Mouse (Mus musculus): ENCODE results near the gene Fer. TPM values are rescaled to one million over a fixed set of nuclear protein-coding genes. Genes with fewer than 3 reads are reported as not detected.

Gene Fer
- polyA plus RNA-seq, 1 experiment from 2014 or later: 36.7 TPM

GRCm38 (mm10) chr17:63980167-63980566, 117.3 kb downstream of the Fer start:
- Histone ChIP-seq H3K4me3 (replicated peaks; ENCODE audit: low read length) (no peak overlapping the region), H3K4me1 (replicated peaks; ENCODE audit: control insufficient read depth, insufficient read depth, low read length) (no peaks in the 10 kb centered on the region), H3K27me3 (replicated peaks; ENCODE audit: control insufficient read depth, insufficient read depth, low read length) (no peaks in the 10 kb centered on the region), H3K36me3 (ENCODE audit: control insufficient read depth, insufficient read depth) (no peaks in the 10 kb centered on the region), H3K4me2 (ENCODE audit: low read length) (no peak overlapping the region), H3K9me3 (ENCODE audit: control insufficient read depth, low read length) (no peaks in the 10 kb centered on the region), H3K27ac (ENCODE audit: low read length) (no peak overlapping the region), H3K9ac (replicated peaks; ENCODE audit: low read depth, low read length) (no peak overlapping the region)
- ATAC-seq: no peak
- WGBS: 96% methylated on average over 3 of the region's 3 CpGs

GRCm38 (mm10) chr17:63988710-63989109, 125.8 kb downstream of the Fer start:
- Histone ChIP-seq H3K4me2 (ENCODE audit: low read length) (no peak overlapping the region), H3K27ac (ENCODE audit: low read length) (no peak overlapping the region), H3K4me3 (replicated peaks; ENCODE audit: low read length) (no peak overlapping the region), H3K36me3 (ENCODE audit: control insufficient read depth, insufficient read depth) (no peaks in the 10 kb centered on the region), H3K9me3 (ENCODE audit: control insufficient read depth, low read length) (no peaks in the 10 kb centered on the region), H3K9ac (replicated peaks; ENCODE audit: low read depth, low read length) (no peak overlapping the region), H3K27me3 (replicated peaks; ENCODE audit: control insufficient read depth, insufficient read depth, low read length) (no peaks in the 10 kb centered on the region), H3K4me1 (replicated peaks; ENCODE audit: control insufficient read depth, insufficient read depth, low read length) (no peaks in the 10 kb centered on the region)
- no peak for ATAC-seq
- 81% methylated on average over 2 of the region's 2 CpGs for WGBS

- H3K9me3 ChIP-seq (ENCODE audit: control insufficient read depth, low read length): no peaks in the 10 kb centered on the region
- no peak for ATAC-seq
- H3K36me3 ChIP-seq (ENCODE audit: control insufficient read depth, insufficient read depth): no peaks in the 10 kb centered on the region
- H3K27me3 ChIP-seq (replicated peaks; ENCODE audit: control insufficient read depth, insufficient read depth, low read length): no peaks in the 10 kb centered on the region
- no peaks in the 10 kb centered on the region for H3K4me1 ChIP-seq (replicated peaks; ENCODE audit: control insufficient read depth, insufficient read depth, low read length)
- H3K9ac ChIP-seq (replicated peaks; ENCODE audit: low read depth, low read length): no peak overlapping the region
- H3K4me3 ChIP-seq (replicated peaks; ENCODE audit: low read length): no peak overlapping the region
- 94% methylated on average over 3 of the region's 3 CpGs for WGBS
- H3K4me2 ChIP-seq (ENCODE audit: low read length): no peak overlapping the region
- H3K27ac ChIP-seq (ENCODE audit: low read length): no peak overlapping the region
Measured at GRCm38 (mm10) chr17:63991160-63991559, 128.3 kb downstream of the Fer start.

GRCm38 (mm10) chr17:63995921-63996320, 133.1 kb downstream of the Fer start:
- Histone ChIP-seq H3K4me2 (ENCODE audit: low read length) (no peak overlapping the region), H3K9ac (replicated peaks; ENCODE audit: low read depth, low read length) (no peak overlapping the region), H3K27me3 (replicated peaks; ENCODE audit: control insufficient read depth, insufficient read depth, low read length) (no peaks in the 10 kb centered on the region), H3K4me1 (replicated peaks; ENCODE audit: control insufficient read depth, insufficient read depth, low read length) (no peaks in the 10 kb centered on the region), H3K36me3 (ENCODE audit: control insufficient read depth, insufficient read depth) (no peaks in the 10 kb centered on the region), H3K9me3 (ENCODE audit: control insufficient read depth, low read length) (no peaks in the 10 kb centered on the region), H3K4me3 (replicated peaks; ENCODE audit: low read length) (no peak overlapping the region), H3K27ac (ENCODE audit: low read length) (no peak overlapping the region)
- 91% methylated on average over 1 of the region's 1 CpGs for WGBS
- ATAC-seq: no peak

- no peaks in the 10 kb centered on the region for H3K27me3 ChIP-seq (replicated peaks; ENCODE audit: control insufficient read depth, insufficient read depth, low read length)
- no peak overlapping the region for H3K9ac ChIP-seq (replicated peaks; ENCODE audit: low read depth, low read length)
- no peaks in the 10 kb centered on the region for H3K4me1 ChIP-seq (replicated peaks; ENCODE audit: control insufficient read depth, insufficient read depth, low read length)
- no peak overlapping the region for H3K27ac ChIP-seq (ENCODE audit: low read length)
- no peak overlapping the region for H3K4me3 ChIP-seq (replicated peaks; ENCODE audit: low read length)
- no peaks in the 10 kb centered on the region for H3K36me3 ChIP-seq (ENCODE audit: control insufficient read depth, insufficient read depth)
- H3K9me3 ChIP-seq (ENCODE audit: control insufficient read depth, low read length): no peaks in the 10 kb centered on the region
- 93% methylated on average over 6 of the region's 6 CpGs for WGBS
- H3K4me2 ChIP-seq (ENCODE audit: low read length): no peak overlapping the region
- no peak for ATAC-seq
Measured at GRCm38 (mm10) chr17:63997643-63998042, 134.8 kb downstream of the Fer start.

GRCm38 (mm10) chr17:64003444-64003843, 140.6 kb downstream of the Fer start:
- H3K4me3 ChIP-seq (replicated peaks; ENCODE audit: low read length): no peak overlapping the region
- H3K27ac ChIP-seq (ENCODE audit: low read length): no peak overlapping the region
- 0 out of 2 replicates have a peak, but pooled peaks have one; percentile 28 for ATAC-seq
- 73% methylated on average over 13 of the region's 13 CpGs for WGBS
- H3K9me3 ChIP-seq (ENCODE audit: control insufficient read depth, low read length): no peaks in the 10 kb centered on the region
- no peaks in the 10 kb centered on the region for H3K4me1 ChIP-seq (replicated peaks; ENCODE audit: control insufficient read depth, insufficient read depth, low read length)
- H3K27me3 ChIP-seq (replicated peaks; ENCODE audit: control insufficient read depth, insufficient read depth, low read length): no peaks in the 10 kb centered on the region
- H3K36me3 ChIP-seq (ENCODE audit: control insufficient read depth, insufficient read depth): no peaks in the 10 kb centered on the region
- H3K4me2 ChIP-seq (ENCODE audit: low read length): no peak overlapping the region
- no peak overlapping the region for H3K9ac ChIP-seq (replicated peaks; ENCODE audit: low read depth, low read length)

- H3K36me3 ChIP-seq (ENCODE audit: control insufficient read depth, insufficient read depth): no peaks in the 10 kb centered on the region
- H3K4me2 ChIP-seq (ENCODE audit: low read length): no peak overlapping the region
- H3K4me3 ChIP-seq (replicated peaks; ENCODE audit: low read length): no peak overlapping the region
- H3K27me3 ChIP-seq (replicated peaks; ENCODE audit: control insufficient read depth, insufficient read depth, low read length): no peaks in the 10 kb centered on the region
- ATAC-seq: no peak
- H3K4me1 ChIP-seq (replicated peaks; ENCODE audit: control insufficient read depth, insufficient read depth, low read length): no peaks in the 10 kb centered on the region
- no peaks in the 10 kb centered on the region for H3K9me3 ChIP-seq (ENCODE audit: control insufficient read depth, low read length)
- WGBS: 86% methylated on average over 4 of the region's 4 CpGs
- H3K9ac ChIP-seq (replicated peaks; ENCODE audit: low read depth, low read length): no peak overlapping the region
- H3K27ac ChIP-seq (ENCODE audit: low read length): no peak overlapping the region
Measured at GRCm38 (mm10) chr17:64005575-64006249, 142.8 kb downstream of the Fer start.

GRCm38 (mm10) chr17:64016606-64017005, 153.7 kb downstream of the Fer start:
- Histone ChIP-seq H3K27me3 (replicated peaks; ENCODE audit: control insufficient read depth, insufficient read depth, low read length) (no peaks in the 10 kb centered on the region), H3K9ac (replicated peaks; ENCODE audit: low read depth, low read length) (no peak overlapping the region), H3K4me2 (ENCODE audit: low read length) (no peak overlapping the region), H3K27ac (ENCODE audit: low read length) (no peak overlapping the region), H3K9me3 (ENCODE audit: control insufficient read depth, low read length) (no peaks in the 10 kb centered on the region), H3K36me3 (ENCODE audit: control insufficient read depth, insufficient read depth) (no peaks in the 10 kb centered on the region), H3K4me1 (replicated peaks; ENCODE audit: control insufficient read depth, insufficient read depth, low read length) (no peaks in the 10 kb centered on the region), H3K4me3 (replicated peaks; ENCODE audit: low read length) (no peak overlapping the region)
- 88% methylated on average over 4 of the region's 4 CpGs for WGBS
- ATAC-seq: no peak

- ATAC-seq: no peak
- H3K27ac ChIP-seq (ENCODE audit: low read length): no peak overlapping the region
- no peak overlapping the region for H3K9ac ChIP-seq (replicated peaks; ENCODE audit: low read depth, low read length)
- 91% methylated on average over 6 of the region's 6 CpGs for WGBS
- H3K4me2 ChIP-seq (ENCODE audit: low read length): no peak overlapping the region
- no peaks in the 10 kb centered on the region for H3K4me1 ChIP-seq (replicated peaks; ENCODE audit: control insufficient read depth, insufficient read depth, low read length)
- H3K9me3 ChIP-seq (ENCODE audit: control insufficient read depth, low read length): no peaks in the 10 kb centered on the region
- H3K36me3 ChIP-seq (ENCODE audit: control insufficient read depth, insufficient read depth): no peaks in the 10 kb centered on the region
- no peaks in the 10 kb centered on the region for H3K27me3 ChIP-seq (replicated peaks; ENCODE audit: control insufficient read depth, insufficient read depth, low read length)
- no peak overlapping the region for H3K4me3 ChIP-seq (replicated peaks; ENCODE audit: low read length)
Measured at GRCm38 (mm10) chr17:64018240-64018639, 155.4 kb downstream of the Fer start.

- Histone ChIP-seq H3K27me3 (replicated peaks; ENCODE audit: control insufficient read depth, insufficient read depth, low read length) (no peaks in the 10 kb centered on the region), H3K36me3 (ENCODE audit: control insufficient read depth, insufficient read depth) (no peaks in the 10 kb centered on the region), H3K4me2 (ENCODE audit: low read length) (no peak overlapping the region), H3K9ac (replicated peaks; ENCODE audit: low read depth, low read length) (no peak overlapping the region), H3K4me1 (replicated peaks; ENCODE audit: control insufficient read depth, insufficient read depth, low read length) (no peaks in the 10 kb centered on the region), H3K27ac (ENCODE audit: low read length) (no peak overlapping the region), H3K9me3 (ENCODE audit: control insufficient read depth, low read length) (no peaks in the 10 kb centered on the region), H3K4me3 (replicated peaks; ENCODE audit: low read length) (no peak overlapping the region)
- WGBS: 85% methylated on average over 3 of the region's 3 CpGs
- ATAC-seq: no peak
Measured at GRCm38 (mm10) chr17:64018870-64019269, 156.0 kb downstream of the Fer start.

All from forebrain, embryonic 16.5 days (tissue).